Mouse (Mus musculus): ENCODE measurements around the gene Dmkn. TPM values are rescaled to one million over a fixed set of nuclear protein-coding genes. Genes with fewer than 3 reads are reported as not detected.
"Not testable (repeated sequence)": the region's sequence is repeated elsewhere in the genome, so short reads cannot be mapped to it uniquely, and the experiment has no call there.

Dmkn gene
- polyA plus RNA-seq, 1 experiment from 2014 or later, result not detected

- no peaks in the 10 kb centered on the region; the same call in 1 of the 2 replicates for H3K36me3 ChIP-seq (ENCODE audit: control insufficient read depth, insufficient read depth, low read length)
- peaks cover 16% of the 10 kb centered on the region for H3K4me1 ChIP-seq (ENCODE audit: control insufficient read depth, insufficient read depth, low read length)
- peak within 1 kb of the TSS; percentile 90 for H3K9ac ChIP-seq (ENCODE audit: low read length)
- H3K27ac ChIP-seq (ENCODE audit: low read depth, low read length), result peak within 1 kb of the TSS; percentile 82
- H3K27me3 ChIP-seq (ENCODE audit: control insufficient read depth, insufficient read depth, low read length), result no peaks in the 10 kb centered on the region
- DNase-seq (ENCODE audit: low spot score, missing footprints) (peak; percentile 100), ATAC-seq (ENCODE audit: low FRiP score) (peak; percentile 98)
- peak within 1 kb of the TSS; percentile 78 for H3K4me3 ChIP-seq (ENCODE audit: low read depth, low read length)
- H3K4me2 ChIP-seq, result peak within 1 kb of the TSS; percentile 87
- under 1% methylated on average over 55 of the region's 60 CpGs for WGBS
- H3K9me3 ChIP-seq (ENCODE audit: control insufficient read depth, low read length), result no peaks in the 10 kb centered on the region
These were observed 34.0 kb upstream of the Dmkn start, which contains the start of gene Tmem147 for GRCm38 (mm10) chr7:30729396-30730063. TSS of gene Tmem147 (minus strand) at chr7:30729540.

- Histone ChIP-seq H3K9ac (ENCODE audit: low read length) (peak overlapping the region; percentile 90), H3K4me2 (peak overlapping the region; percentile 87), H3K4me3 (ENCODE audit: low read depth, low read length) (peak overlapping the region; percentile 78), H3K27ac (ENCODE audit: low read depth, low read length) (peak overlapping the region; percentile 82; the same call in 1 of the 2 replicates), H3K4me1 (ENCODE audit: control insufficient read depth, insufficient read depth, low read length) (peaks cover 16% of the 10 kb centered on the region)
- not testable (repeated sequence) for ATAC-seq (ENCODE audit: low FRiP score); H3K27me3 ChIP-seq (ENCODE audit: control insufficient read depth, insufficient read depth, low read length); H3K9me3 ChIP-seq (ENCODE audit: control insufficient read depth, low read length); H3K36me3 ChIP-seq (ENCODE audit: control insufficient read depth, insufficient read depth, low read length)
- peak; percentile 86 for DNase-seq (ENCODE audit: low spot score, missing footprints)
- 16% methylated on average over 21 of the region's 22 CpGs for WGBS
These were observed 33.4 kb upstream of the Dmkn start for GRCm38 (mm10) chr7:30730064-30730722.

- DNase-seq (ENCODE audit: low spot score, missing footprints) (no peak), ATAC-seq (ENCODE audit: low FRiP score) (no peak)
- no peaks in the 10 kb centered on the region for H3K27me3 ChIP-seq (ENCODE audit: control insufficient read depth, insufficient read depth, low read length)
These were observed 27.3 kb upstream of the Dmkn start for GRCm38 (mm10) chr7:30736211-30736610.

GRCm38 (mm10) chr7:30742570-30742969 lies 21.0 kb upstream of the Dmkn start:
- H3K27me3 ChIP-seq (ENCODE audit: control insufficient read depth, insufficient read depth, low read length); H3K4me1 ChIP-seq (ENCODE audit: control insufficient read depth, insufficient read depth, low read length); H3K4me3 ChIP-seq (ENCODE audit: low read depth, low read length); H3K36me3 ChIP-seq (ENCODE audit: control insufficient read depth, insufficient read depth, low read length); H3K9ac ChIP-seq (ENCODE audit: low read length); DNase-seq (ENCODE audit: low spot score, missing footprints); H3K27ac ChIP-seq (ENCODE audit: low read depth, low read length); H3K9me3 ChIP-seq (ENCODE audit: control insufficient read depth, low read length); H3K4me2 ChIP-seq; ATAC-seq (ENCODE audit: low FRiP score): not testable (repeated sequence)
- WGBS, result 87% methylated on average over 2 of the region's 2 CpGs

More at GRCm38 (mm10) chr7:30736211-30736610, 27.3 kb upstream of the Dmkn start:
- Histone ChIP-seq H3K4me2 (no peak overlapping the region), H3K36me3 (ENCODE audit: control insufficient read depth, insufficient read depth, low read length) (peaks cover 6% of the 10 kb centered on the region; the same call in 1 of the 2 replicates), H3K4me3 (ENCODE audit: low read depth, low read length) (no peak overlapping the region), H3K4me1 (ENCODE audit: control insufficient read depth, insufficient read depth, low read length) (no peaks in the 10 kb centered on the region), H3K9ac (ENCODE audit: low read length) (no peak overlapping the region), H3K27ac (ENCODE audit: low read depth, low read length) (no peak overlapping the region), H3K9me3 (ENCODE audit: control insufficient read depth, low read length) (no peaks in the 10 kb centered on the region)
- 90% methylated on average over 3 of the region's 3 CpGs for WGBS

GRCm38 (mm10) chr7:30743617-30744016 lies 19.9 kb upstream of the Dmkn start, which contains the start of gene Gapdhs:
TSS of gene Gapdhs (minus strand) at chr7:30743681.
- WGBS, result 100% methylated on average over 1 of the region's 4 CpGs
- not testable (repeated sequence) for H3K9me3 ChIP-seq (ENCODE audit: control insufficient read depth, low read length)

GRCm38 (mm10) chr7:30744022-30744598 lies 19.4 kb upstream of the Dmkn start:
- ATAC-seq (ENCODE audit: low FRiP score), result no peak
- Histone ChIP-seq H3K27ac (ENCODE audit: low read depth, low read length) (no peak overlapping the region), H3K27me3 (ENCODE audit: control insufficient read depth, insufficient read depth, low read length) (no peaks in the 10 kb centered on the region), H3K9me3 (ENCODE audit: control insufficient read depth, low read length) (no peaks in the 10 kb centered on the region), H3K36me3 (ENCODE audit: control insufficient read depth, insufficient read depth, low read length) (no peaks in the 10 kb centered on the region), H3K9ac (ENCODE audit: low read length) (no peak overlapping the region), H3K4me1 (ENCODE audit: control insufficient read depth, insufficient read depth, low read length) (no peaks in the 10 kb centered on the region), H3K4me2 (no peak overlapping the region), H3K4me3 (ENCODE audit: low read depth, low read length) (no peak overlapping the region)
- WGBS, result 57% methylated on average over 4 of the region's 4 CpGs
- peak; percentile 78 for DNase-seq (ENCODE audit: low spot score, missing footprints)

More at GRCm38 (mm10) chr7:30743617-30744016, 19.9 kb upstream of the Dmkn start, which contains the start of gene Gapdhs:
- H3K27ac ChIP-seq (ENCODE audit: low read depth, low read length); ATAC-seq (ENCODE audit: low FRiP score); H3K27me3 ChIP-seq (ENCODE audit: control insufficient read depth, insufficient read depth, low read length); H3K4me3 ChIP-seq (ENCODE audit: low read depth, low read length); H3K36me3 ChIP-seq (ENCODE audit: control insufficient read depth, insufficient read depth, low read length); DNase-seq (ENCODE audit: low spot score, missing footprints); H3K9ac ChIP-seq (ENCODE audit: low read length); H3K4me1 ChIP-seq (ENCODE audit: control insufficient read depth, insufficient read depth, low read length); H3K4me2 ChIP-seq: not testable (repeated sequence)

- no peak overlapping the region for H3K27ac ChIP-seq (ENCODE audit: low read depth, low read length)
- WGBS, result 86% methylated on average over 7 of the region's 7 CpGs
- no peak overlapping the region for H3K4me2 ChIP-seq
- no peak for ATAC-seq (ENCODE audit: low FRiP score)
- peak; percentile 81 for DNase-seq (ENCODE audit: low spot score, missing footprints)
- H3K4me3 ChIP-seq (ENCODE audit: low read depth, low read length), result no peak overlapping the region
- no peaks in the 10 kb centered on the region for H3K4me1 ChIP-seq (ENCODE audit: control insufficient read depth, insufficient read depth, low read length)
- no peaks in the 10 kb centered on the region for H3K9me3 ChIP-seq (ENCODE audit: control insufficient read depth, low read length)
- no peak overlapping the region for H3K9ac ChIP-seq (ENCODE audit: low read length)
- no peaks in the 10 kb centered on the region for H3K27me3 ChIP-seq (ENCODE audit: control insufficient read depth, insufficient read depth, low read length)
- H3K36me3 ChIP-seq (ENCODE audit: control insufficient read depth, insufficient read depth, low read length), result no peaks in the 10 kb centered on the region
These were observed 15.9 kb upstream of the Dmkn start for GRCm38 (mm10) chr7:30747525-30748204.

- 87% methylated on average over 13 of the region's 13 CpGs for WGBS
- no peak overlapping the region for H3K4me2 ChIP-seq
- ATAC-seq (ENCODE audit: low FRiP score) (no peak), DNase-seq (ENCODE audit: low spot score, missing footprints) (peak; percentile 23)
- peaks cover 1% of the 10 kb centered on the region; the same call in 1 of the 2 replicates for H3K9me3 ChIP-seq (ENCODE audit: control insufficient read depth, low read length)
- no peak overlapping the region for H3K9ac ChIP-seq (ENCODE audit: low read length)
- H3K4me1 ChIP-seq (ENCODE audit: control insufficient read depth, insufficient read depth, low read length), result no peaks in the 10 kb centered on the region
- no peaks in the 10 kb centered on the region for H3K27me3 ChIP-seq (ENCODE audit: control insufficient read depth, insufficient read depth, low read length)
- no peaks in the 10 kb centered on the region for H3K36me3 ChIP-seq (ENCODE audit: control insufficient read depth, insufficient read depth, low read length)
- no peak overlapping the region for H3K4me3 ChIP-seq (ENCODE audit: low read depth, low read length)
- H3K27ac ChIP-seq (ENCODE audit: low read depth, low read length), result no peak overlapping the region
These were observed 13.5 kb upstream of the Dmkn start for GRCm38 (mm10) chr7:30749824-30750606.

Measured in midbrain, embryonic 11.5 days (tissue).